Mouse (Mus musculus) heart, postnatal 0 days (tissue): ENCODE measurements around the gene Trim2. TPM values are rescaled to one million over a fixed set of nuclear protein-coding genes. Genes with fewer than 3 reads are reported as not detected.

Experiments used
- ATAC-seq: fragments of 200-750 bp; cut with Nextera tagmentation; 2 replicates; pipeline ENCODE4 v1.8.0; 2017; ENCODE audit warnings: low read depth, moderate number of reproducible peaks, moderate library complexity; ENCODE audit not compliant: insufficient read depth
- DNase-seq: peaks from one replicate; pipeline ENCODE4 v3.0.0-alpha.2; 2016; ENCODE audit warnings: low spot score
- H3K27ac ChIP-seq: fragments of 300-500 bp; sonication (generic); 2 replicates; pipeline ENCODE4 v1.5.1; 2014; ENCODE audit warnings: low read depth, mild to moderate bottlenecking
- H3K27me3 ChIP-seq: fragments of 300-500 bp; sonication (generic); 2 replicates; pipeline ENCODE4 v1.6.1; 2014; ENCODE audit warnings: low read length, mixed read lengths; ENCODE audit not compliant: control insufficient read depth, insufficient read depth
- H3K36me3 ChIP-seq: fragments of 300-500 bp; sonication (generic); replicated peaks from 2 replicates; pipeline ENCODE4 v1.6.1; 2014; ENCODE audit warnings: low read length, mixed read lengths; ENCODE audit not compliant: control insufficient read depth, insufficient read depth
- H3K4me1 ChIP-seq: fragments of 300-500 bp; sonication (generic); 2 replicates; pipeline ENCODE4 v1.6.1; 2014; ENCODE audit warnings: antibody characterized with exemption; ENCODE audit not compliant: control insufficient read depth, insufficient read depth
- H3K4me2 ChIP-seq: fragments of 300-500 bp; sonication (generic); 2 replicates; pipeline ENCODE4 v1.6.1; 2014; ENCODE audit warnings: low read depth, mild to moderate bottlenecking, low read length, moderate library complexity
- H3K4me3 ChIP-seq: fragments of 300-500 bp; sonication (generic); 2 replicates; pipeline ENCODE4 v1.5.1; 2014; ENCODE audit warnings: low read depth, low read length
- H3K9ac ChIP-seq: fragments of 300-500 bp; sonication (generic); replicated peaks from 2 replicates; pipeline ENCODE4 v1.6.1; 2014; ENCODE audit warnings: low read depth, low read length, mixed read lengths
- H3K9me3 ChIP-seq: fragments of 300-500 bp; sonication (generic); replicated peaks from 2 replicates; pipeline ENCODE4 v1.6.1; 2016; ENCODE audit warnings: low read length; ENCODE audit not compliant: control insufficient read depth
- CTCF ChIP-seq: IDR thresholded peaks from 2 replicates; pipeline ENCODE4 v1.5.1; 2016; ENCODE audit warnings: antibody characterized with exemption, control low read depth, low read depth
- EP300 ChIP-seq: IDR thresholded peaks from 2 replicates; pipeline ENCODE4 v1.6.1; 2016; ENCODE audit warnings: antibody characterized with exemption, low read depth
- whole genome bisulfite sequencing: fragments of 180-500 bp; shearing (Covaris S2); extraction: QIAGEN DNeasy Blood & Tissue Kit; methylation state at CpG from one replicate; pipeline ENCODE4 v1.1.7; 2014; 5-methylcytosine and 5-hydroxymethylcytosine counted together
- polyA plus RNA-seq: library from polyadenylated mRNA; unstranded; fragments of >200 nt; fragmentation: Nextera tagmentation; extraction: Ambion mirVana; gene quantifications from 2 replicates; pipeline ENCODE4 v1.2.1, GENCODE M21; 2015
- total RNA-seq: library from RNA; depleted of rRNA; stranded (reverse); fragments of >200 nt; gene quantifications from 2 replicates; pipeline ENCODE4 v1.2.3, GENCODE M21; 2014; ENCODE audit warnings: low replicate concordance

Trim2 gene
- total and polyA plus RNA-seq, 2 experiments from 2014 or later = 6.0 to 6.1 TPM

- Histone ChIP-seq H3K27ac (no peak overlapping the region), H3K27me3 (peaks cover 14% of the 10 kb centered on the region), H3K9ac (no peak overlapping the region), H3K4me1 (peaks cover 4% of the 10 kb centered on the region; the same call in 1 of the 2 replicates), H3K4me3 (no peak overlapping the region), H3K4me2 (no peak overlapping the region), H3K9me3 (no peaks in the 10 kb centered on the region), H3K36me3 (no peaks in the 10 kb centered on the region)
- 79% methylated on average over 4 of the region's 4 CpGs for WGBS
- no peak for DNase-seq
- no peak for ATAC-seq
- no peak for TF ChIP-seq EP300
- no peak for TF ChIP-seq CTCF
Measured at GRCm38 (mm10) chr3:84347426-84347825, 40.7 kb upstream of the Trim2 start.

GRCm38 (mm10) chr3:84346456-84347150 is 39.9 kb upstream of the Trim2 start:
- WGBS = 54% methylated on average over 10 of the region's 10 CpGs
- ATAC-seq = no peak

DNA sequence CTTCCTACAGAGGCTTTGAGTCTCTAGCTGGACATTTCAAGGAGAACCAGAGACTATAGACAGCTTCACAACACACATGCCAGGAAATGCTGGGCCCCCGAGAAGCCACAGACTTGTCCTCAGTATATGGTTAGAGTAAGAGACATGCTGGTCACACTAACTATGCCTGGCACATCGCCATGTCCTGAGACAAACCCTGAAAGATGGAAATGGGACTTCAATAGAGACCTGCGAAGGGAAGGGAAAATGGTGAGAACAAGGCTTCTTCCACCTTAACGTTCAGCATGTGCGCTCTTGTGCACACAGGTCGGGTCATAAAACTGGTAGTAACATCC is 38.9 kb upstream of the Trim2 start:
- Histone ChIP-seq H3K27me3 (peaks cover 9% of the 10 kb centered on the region), H3K4me3 (peak overlapping the region; percentile 45), H3K4me2 (peak overlapping the region; percentile 84), H3K9ac (no peak overlapping the region), H3K27ac (no peak overlapping the region), H3K9me3 (no peaks in the 10 kb centered on the region), H3K4me1 (peaks cover 4% of the 10 kb centered on the region; the same call in 1 of the 2 replicates), H3K36me3 (no peaks in the 10 kb centered on the region)
- DNase-seq (no peak), ATAC-seq (no peak)
- 54% methylated on average over 6 of the region's 6 CpGs for WGBS
- TF ChIP-seq EP300 (no peak), CTCF (no peak)

More at GRCm38 (mm10) chr3:84346456-84347150, 39.9 kb upstream of the Trim2 start:
- Histone ChIP-seq H3K4me1 (peaks cover 4% of the 10 kb centered on the region; the same call in 1 of the 2 replicates), H3K27ac (no peak overlapping the region), H3K4me2 (no peak overlapping the region), H3K4me3 (no peak overlapping the region), H3K9ac (no peak overlapping the region), H3K36me3 (no peaks in the 10 kb centered on the region), H3K9me3 (no peaks in the 10 kb centered on the region), H3K27me3 (peaks cover 12% of the 10 kb centered on the region)
- peak; percentile 28 for TF ChIP-seq CTCF
- TF ChIP-seq EP300 = no peak
- no peak for DNase-seq

GRCm38 (mm10) chr3:84344725-84345645 is 38.3 kb upstream of the Trim2 start:
- no peak overlapping the region for H3K27ac ChIP-seq

GRCm38 (mm10) chr3:84343101-84343500 is 36.4 kb upstream of the Trim2 start:
- H3K9me3 ChIP-seq = no peaks in the 10 kb centered on the region
- TF ChIP-seq EP300 (no peak), CTCF (no peak)
- ATAC-seq = no peak
- no peak overlapping the region for H3K4me2 ChIP-seq
- no peak overlapping the region for H3K27ac ChIP-seq
- H3K4me3 ChIP-seq = no peak overlapping the region
- no peak overlapping the region for H3K9ac ChIP-seq
- 83% methylated on average over 9 of the region's 9 CpGs for WGBS
- H3K27me3 ChIP-seq = peaks cover 9% of the 10 kb centered on the region
- DNase-seq = no peak
- H3K4me1 ChIP-seq = peaks cover 4% of the 10 kb centered on the region; the same call in 1 of the 2 replicates
- no peaks in the 10 kb centered on the region for H3K36me3 ChIP-seq

More at GRCm38 (mm10) chr3:84344725-84345645, 38.3 kb upstream of the Trim2 start:
- DNase-seq (peak; percentile 84), ATAC-seq (peak; percentile 81)
- WGBS = 6% methylated on average over 28 of the region's 28 CpGs
- no peak overlapping the region for H3K9ac ChIP-seq
- H3K36me3 ChIP-seq = no peaks in the 10 kb centered on the region
- peak overlapping the region; percentile 45 for H3K4me3 ChIP-seq
- H3K27me3 ChIP-seq = peaks cover 9% of the 10 kb centered on the region
- H3K4me2 ChIP-seq = peak overlapping the region; percentile 84
- no peaks in the 10 kb centered on the region for H3K9me3 ChIP-seq
- peaks cover 4% of the 10 kb centered on the region; the same call in 1 of the 2 replicates for H3K4me1 ChIP-seq
- no peak; the same call in 1 of the 2 replicates for TF ChIP-seq EP300
- peak; percentile 85 for TF ChIP-seq CTCF
